Mouse (Mus musculus): ENCODE results near the gene Itpkc.
A peak's percentile ranks its signal among the peaks of the same experiment; 100 is the strongest.

Gene Itpkc

DNA sequence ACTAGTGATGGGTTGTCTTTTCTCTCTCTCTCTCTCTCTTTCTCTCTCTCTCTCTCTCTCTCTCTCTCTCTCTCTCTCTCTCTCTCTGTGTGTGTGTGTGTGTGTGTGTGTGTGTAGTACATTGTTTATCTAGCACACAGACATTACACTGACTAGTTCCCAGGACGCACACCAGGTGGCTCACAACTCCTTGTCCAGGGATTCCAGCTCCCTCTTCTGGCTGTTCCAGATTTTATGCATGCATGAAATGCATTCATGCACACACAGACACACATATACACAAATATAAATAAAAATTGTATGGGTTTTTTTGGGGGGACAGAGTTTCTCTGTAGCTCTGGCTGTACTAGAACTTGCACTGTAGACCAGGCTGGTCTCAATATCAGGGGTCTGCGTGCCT is 9.1 kb upstream of the Itpkc start:
- DNase-seq (ENCODE audit: low spot score), result no peak

DNA sequence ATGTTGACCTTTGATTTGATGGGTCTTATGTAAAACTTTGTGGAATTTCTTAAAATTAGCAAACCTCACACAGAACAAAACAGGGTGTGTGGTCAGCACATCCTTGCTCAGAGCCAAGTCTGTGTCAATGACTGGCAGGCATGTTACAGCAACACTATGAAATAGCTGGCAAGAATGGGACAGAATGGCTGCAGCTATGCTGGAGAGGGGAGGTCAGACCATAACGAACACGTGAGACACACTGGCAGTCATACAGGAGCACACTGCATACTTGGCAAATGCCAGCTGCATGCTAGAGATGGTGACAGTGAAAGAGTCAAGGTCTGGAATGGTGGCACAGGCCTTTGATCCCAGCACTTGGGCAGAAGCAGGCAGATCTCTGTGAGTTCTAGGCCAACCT is 7.3 kb upstream of the Itpkc start:
- no peak for DNase-seq (ENCODE audit: low spot score)

DNA sequence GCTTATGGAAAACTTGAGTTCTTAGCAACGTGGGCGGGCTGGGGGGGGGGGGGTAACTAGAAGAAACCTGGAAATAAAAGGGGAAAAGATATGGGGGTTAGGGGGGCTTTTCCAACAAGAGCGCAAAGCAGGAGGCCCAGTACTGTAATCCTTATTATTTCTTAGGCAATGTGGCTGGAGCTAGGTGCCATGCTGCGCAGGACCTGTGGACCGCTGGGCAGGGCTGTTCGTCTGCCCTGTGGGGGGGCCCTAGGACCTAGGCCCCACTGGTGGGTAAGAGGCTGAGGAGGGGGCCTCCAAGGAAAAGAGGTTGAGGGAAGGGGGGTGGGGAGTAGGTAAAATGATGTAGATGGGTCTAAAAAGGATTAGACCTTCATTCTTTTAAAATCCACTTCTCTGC is 4.8 kb upstream of the Itpkc start:
- no peak for DNase-seq (ENCODE audit: low spot score)

DNA sequence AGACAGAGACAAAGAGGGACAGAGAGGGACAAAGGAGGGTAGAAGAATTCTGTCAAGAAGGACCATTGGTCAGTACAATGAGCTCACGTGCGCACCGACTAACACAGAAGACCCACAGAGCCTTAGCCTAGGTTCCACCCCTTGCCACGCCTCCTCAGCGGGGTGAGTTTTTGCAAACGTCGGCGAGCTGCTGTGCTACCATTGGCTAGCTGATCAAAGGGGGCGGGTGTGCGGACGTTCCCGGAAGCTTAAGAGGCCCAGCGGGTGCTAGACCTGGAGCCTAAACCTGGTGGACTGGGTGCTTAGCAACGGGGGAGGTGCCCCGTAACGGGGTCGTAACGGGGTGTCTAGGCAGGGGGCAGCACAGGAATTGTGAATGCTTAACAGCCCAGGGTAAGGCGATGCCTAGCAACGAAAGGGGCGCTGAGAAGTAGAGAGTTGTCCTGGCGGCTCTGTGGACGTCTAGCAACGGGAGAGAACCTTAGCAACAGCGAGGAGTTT is 4.4 kb upstream of the Itpkc start, which contains the start of gene Coq8b:
Coq8b (plus strand) TSS at position 243 of the 501 bp plus-strand sequence.
- peak; percentile 92 for DNase-seq (ENCODE audit: low spot score)

DNA sequence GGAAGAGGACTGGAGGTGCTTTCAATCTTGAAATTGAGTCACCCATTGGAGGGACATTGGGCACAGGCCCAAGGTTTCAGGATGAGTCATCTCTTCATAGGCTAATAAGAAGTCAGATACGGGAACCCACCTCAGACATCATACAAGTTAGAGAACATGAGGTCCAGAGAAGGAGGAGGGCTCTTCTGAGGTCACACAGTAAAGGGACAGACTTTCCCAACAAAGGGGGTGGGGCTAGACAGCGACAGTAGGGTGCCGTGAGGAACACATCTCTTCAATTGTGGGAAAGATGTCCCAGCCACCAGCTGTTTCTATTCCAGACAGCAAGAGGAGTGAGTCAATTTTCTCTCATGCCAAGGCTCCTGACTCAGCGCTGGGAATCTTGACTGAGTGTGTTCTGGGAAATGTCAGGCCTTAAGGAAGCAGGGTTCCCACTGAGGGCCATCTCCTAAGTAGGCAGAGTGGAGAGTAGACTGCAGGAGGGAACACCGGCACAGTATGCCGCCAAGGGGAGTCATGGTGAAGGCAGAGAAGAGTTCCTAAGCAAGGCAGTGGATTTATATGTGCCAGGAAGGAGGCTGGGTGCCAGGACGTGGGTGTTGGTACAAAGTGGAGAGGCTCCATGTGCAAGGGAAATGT is 3.4 kb upstream of the Itpkc start:
- no peak for DNase-seq (ENCODE audit: low spot score)

DNA sequence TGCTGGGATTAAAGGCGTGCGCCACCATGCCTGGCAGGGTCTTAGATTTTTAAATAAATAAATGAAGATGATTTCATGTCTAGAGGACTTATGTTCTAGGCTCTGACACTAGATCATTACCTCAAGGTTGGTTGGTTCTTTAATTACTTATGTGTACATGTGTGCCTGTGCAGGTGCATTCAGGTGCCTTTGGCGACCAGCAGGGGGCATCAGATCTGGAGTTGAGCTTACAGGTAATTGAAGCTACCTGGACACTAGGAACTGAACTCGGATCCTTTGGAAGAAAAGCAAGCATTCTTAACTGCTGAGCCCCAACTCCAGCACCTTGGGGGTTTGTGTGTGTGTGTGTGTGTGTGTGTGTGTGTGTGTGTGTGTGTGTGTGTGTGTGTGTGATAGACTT is 2.3 kb upstream of the Itpkc start:
- DNase-seq (ENCODE audit: low spot score), result no peak

DNA sequence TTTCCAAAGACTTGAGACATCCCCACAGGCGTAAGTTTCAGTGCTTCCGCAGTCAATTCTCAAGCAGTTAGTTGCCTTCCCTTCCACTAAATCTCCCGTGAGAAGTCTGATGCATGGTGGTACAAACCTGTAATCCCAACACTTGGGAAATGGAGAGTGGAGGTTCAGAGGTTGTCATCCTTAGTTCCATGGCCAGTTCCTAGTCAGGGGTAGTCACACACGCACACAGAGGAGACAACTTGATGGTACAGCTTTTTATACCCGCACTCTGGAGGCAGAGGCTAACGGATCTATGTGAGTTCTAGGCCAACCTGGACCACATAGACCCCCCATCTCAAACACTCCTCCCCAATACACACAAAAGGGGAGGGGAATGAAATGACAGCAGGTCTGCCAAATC is 404 bp upstream of the Itpkc start:
- no peak for DNase-seq (ENCODE audit: low spot score)

DNA sequence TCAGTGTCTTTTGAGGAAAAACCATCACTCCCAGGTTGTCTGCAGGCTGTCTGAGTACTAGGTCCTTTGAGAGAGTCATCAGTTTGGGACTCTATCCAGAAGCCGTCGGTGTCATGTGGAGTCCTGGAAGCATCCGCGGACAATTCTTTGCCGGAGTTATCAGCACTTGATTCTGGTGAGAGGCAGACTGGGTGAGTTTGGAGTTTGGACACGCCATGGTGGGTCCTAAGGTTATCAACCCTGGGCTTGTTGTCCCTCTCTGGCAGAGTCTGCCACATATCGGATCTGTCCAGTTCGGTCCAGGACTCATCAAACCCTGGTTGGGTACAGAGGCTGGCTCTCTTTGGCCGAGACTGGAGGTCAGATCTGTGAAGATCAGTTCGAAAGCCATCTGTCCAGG is 785 bp downstream of the Itpkc start:
- peak; percentile 15 for DNase-seq (ENCODE audit: low spot score)

DNA sequence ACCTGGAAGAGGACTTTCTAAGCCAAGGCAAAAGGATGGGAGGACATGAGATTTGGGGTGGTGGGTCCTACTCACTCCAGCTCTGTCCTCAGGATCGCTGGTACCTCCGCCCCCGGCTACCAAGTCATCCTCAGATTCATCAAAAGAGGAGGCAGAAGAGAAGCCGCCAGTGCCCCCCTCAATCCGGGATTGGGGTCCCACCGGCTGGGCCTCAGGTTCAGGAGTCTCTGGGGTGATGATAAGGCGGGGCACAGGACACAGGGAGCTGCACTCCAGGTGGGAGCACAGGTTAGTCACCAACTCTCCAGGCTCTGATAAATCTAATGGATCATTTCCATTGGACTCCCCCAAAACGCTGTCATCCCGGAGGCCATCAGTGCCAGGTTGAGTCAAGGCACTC is 1.2 kb downstream of the Itpkc start:
- no peak for DNase-seq (ENCODE audit: low spot score)

DNA sequence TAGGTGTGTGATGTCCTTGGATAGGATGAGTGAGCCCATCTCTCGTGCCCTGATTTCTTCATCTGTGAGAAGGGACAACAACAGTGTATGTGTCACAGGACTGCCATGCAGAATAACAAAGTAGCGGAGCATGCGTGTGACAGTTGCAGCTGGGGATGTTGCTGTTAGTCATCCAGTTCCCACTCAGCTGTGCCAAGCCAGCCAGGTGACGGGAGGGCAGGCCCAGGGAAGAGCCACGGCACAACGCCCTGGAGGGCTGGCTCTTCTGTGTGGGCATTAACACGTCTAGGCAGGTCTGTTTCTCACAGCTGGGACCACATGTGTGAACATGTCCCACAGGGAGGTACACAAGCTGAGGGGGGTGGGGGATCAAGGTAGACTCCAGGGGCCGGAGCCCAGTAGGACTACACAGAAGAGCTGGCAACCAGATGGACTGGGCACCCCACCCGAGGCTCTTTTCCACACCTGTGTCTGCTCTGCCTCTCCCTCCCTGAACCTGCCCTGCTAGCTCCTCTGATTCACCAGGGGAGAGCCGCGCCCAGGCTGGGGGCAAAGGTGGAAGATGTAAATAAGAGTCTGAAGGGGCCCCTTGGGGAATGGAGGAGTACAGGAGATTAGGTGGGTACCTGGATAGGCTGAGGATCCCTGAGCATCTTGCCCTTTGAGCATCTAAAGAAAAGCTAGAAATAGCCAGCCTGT is 3.4 kb downstream of the Itpkc start:
- no peak for DNase-seq (ENCODE audit: low spot score)

DNA sequence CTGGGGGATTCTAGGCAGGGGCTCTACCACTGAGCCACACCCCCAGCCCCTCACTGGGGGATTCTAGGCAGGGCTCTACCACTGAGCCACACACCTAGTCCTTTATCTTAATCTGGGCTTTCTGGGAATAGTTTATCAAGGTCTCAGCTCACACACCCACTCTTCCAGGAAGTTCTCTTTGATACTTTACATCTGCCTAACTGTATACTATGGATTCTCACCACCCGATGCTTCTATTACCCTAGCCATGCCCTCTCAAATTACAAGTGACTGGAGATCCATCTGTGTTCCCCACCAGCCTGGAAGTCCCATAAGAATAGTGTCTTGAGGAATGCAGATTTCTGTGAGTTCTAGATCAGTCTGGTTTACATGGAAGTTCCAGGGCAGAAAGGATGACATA is 5.9 kb downstream of the Itpkc start:
- DNase-seq (ENCODE audit: low spot score), result no peak

DNA sequence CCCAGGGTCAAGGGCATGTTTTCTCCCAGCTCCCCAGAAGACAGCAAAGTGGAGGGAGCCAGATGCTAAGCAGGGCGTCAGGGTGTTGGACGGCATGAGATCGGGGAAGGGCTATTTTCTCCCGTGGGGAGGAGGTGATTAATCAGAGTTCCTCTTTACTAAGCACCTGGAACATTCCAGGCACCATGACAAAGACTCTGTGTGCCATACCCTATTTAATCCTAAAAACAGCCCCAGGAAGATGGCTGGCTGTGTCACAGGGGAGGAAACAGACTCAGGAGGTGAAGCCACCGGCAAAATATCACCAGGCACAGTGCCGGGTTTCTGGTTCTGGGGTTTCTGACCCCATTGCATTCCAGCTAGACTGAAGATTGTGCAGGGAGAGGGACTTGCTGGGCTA is 6.5 kb downstream of the Itpkc start:
- DNase-seq (ENCODE audit: low spot score), result no peak

DNA sequence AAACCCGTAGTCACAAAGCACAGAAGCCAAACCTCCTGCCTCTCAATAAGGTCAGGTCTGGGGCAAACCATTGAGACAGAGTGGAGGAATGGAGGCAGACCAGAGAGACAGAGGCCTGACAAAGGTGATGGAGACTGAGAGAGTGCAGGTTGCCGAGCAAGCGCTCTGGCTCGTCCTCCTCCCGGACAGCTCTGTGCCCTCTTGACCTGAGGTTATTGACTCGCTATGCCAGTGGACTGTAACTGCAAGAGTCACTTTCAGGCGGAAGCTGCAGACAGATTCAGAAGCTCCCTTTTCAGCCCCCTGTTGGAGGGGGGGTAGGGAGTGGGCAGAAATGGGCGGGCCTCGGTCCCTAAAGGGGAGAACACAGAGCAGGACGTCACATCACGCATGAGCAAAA is 8.5 kb downstream of the Itpkc start:
- DNase-seq (ENCODE audit: low spot score), result no peak

DNA sequence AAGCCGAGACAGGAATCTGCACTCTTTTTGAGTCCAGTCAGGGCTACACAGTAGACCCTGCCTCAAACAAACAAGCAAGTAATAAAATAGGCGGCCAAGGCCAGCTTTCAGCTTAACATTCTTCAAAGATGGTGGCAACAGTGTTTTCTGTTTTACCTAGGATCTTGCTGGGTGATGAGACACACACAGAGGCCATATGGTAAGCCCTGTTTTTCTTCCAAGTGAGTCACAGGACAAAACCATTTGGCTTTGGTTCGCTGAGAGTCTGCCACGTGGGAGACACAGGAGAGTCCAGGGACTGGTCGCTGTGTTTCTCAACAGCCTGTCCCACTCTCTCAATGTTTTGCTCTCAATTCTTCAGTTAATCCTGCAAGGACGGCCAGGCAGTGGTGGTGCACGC is 9.9 kb downstream of the Itpkc start:
- no peak for DNase-seq (ENCODE audit: low spot score)

DNA sequence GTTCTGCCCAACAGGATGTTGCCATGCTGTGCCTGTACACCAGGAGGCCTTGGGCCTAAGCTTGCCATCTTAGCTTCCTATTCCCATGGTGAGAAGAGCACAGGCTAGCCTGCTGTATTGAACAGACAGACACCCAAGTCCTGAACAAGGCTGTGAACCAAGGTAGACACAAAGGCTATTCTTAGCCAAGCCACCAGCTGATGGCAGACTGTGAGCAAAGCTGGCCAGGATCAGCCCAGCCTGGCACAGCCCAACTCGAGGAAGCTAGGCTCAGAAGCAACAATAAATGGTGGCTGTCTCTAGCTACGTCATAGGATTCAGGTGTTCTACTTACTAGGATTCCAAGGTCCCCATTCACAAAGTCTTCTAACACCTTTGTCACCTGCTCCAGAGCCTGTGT is 15.8 kb downstream of the Itpkc start:
- no peak for DNase-seq (ENCODE audit: low spot score)

DNA sequence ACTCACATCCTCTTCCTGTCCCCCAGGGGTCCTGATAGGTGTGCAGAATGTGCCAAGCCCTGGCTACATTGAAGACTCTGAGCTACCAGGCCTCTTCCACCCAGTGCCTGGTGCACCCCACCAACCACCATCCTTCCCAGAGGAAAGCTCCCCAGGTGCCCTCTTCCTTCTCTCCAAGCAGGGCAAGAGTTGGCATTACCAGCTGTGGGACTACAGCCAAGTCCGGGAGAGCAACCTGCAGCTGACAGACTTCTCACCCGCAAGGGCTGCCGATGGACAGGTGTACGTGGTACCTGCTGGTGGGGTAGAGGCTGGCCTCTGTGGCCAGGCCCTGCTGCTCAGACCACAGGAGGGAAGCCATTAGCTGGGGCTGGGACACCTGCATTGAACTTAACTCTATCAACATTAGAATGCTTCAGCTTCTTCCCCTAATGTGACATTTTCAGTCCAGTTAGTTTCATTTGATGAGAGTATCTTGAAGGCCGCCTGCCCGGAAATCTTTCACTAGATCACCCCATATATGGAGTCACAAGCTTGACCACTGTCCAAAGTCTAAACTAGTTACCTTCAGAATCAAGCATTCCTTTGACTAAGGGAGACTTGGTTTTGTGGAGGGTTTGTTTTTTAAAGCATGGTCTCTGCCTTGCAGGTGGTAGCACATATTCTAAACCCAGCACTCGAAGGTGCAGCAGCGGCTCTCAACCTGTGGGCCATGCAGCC is 24.6 kb downstream of the Itpkc start:
- DNase-seq (ENCODE audit: low spot score), result no peak

DNA sequence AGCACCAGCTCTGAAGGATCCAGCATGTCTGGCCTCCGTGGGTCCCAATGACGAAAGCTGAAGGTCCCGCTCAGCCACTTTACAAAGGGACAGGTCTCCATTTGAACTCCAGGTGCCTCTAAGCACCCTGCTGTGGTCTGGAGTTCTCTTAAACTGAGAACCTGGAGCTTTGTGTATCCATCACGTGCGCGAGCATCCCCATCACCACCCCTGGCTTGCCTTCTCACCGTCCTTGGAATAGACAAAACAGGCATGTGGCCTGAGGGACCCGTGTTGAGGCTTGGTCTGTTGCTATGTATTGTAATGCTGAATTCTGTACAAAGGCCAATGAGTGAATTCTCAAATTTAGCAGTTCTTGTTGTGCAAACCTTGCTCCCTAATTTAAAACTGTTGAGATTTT is 29.7 kb downstream of the Itpkc start:
- no peak for DNase-seq (ENCODE audit: low spot score)

DNA sequence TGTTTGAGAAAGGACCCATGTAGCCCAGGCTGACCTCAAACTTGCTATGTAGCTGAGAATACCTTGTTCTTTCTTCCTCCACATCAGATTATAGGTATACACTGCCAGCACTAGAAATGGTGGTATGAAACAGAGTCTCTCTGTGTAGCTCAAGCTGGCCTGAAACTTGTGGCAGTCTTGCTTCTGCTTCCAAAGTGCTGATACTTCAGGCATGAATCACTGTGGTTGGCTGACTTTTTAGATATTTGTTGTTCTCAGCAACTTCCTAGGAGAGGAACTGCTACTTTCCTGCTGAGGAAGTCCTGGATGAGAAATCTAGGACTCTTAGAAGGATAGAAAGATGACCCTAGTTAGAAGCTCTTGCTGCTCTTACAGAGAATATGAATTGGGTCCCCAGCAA is 30.1 kb downstream of the Itpkc start:
- DNase-seq (ENCODE audit: low spot score), result no peak

DNA sequence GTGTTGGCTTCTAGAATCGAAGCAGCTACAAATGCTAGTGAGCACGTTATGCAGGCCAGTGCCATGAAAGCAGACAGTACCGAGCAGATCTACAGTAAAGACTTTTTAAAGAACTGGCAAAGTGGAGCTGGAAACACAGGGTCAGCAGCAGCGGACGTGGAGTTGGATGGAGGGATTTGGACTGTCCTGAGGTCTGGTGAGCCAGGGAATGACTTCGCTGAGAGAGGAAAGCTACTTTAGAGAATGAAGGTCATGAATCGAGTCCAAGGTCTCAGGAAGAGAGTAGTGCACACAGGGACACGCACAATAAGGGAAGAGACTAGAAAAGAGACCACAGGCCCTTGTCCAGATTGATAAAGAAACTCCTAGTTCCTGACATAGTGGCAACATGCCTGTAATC is 30.8 kb downstream of the Itpkc start:
- peak; percentile 38 for DNase-seq (ENCODE audit: low spot score)

DNA sequence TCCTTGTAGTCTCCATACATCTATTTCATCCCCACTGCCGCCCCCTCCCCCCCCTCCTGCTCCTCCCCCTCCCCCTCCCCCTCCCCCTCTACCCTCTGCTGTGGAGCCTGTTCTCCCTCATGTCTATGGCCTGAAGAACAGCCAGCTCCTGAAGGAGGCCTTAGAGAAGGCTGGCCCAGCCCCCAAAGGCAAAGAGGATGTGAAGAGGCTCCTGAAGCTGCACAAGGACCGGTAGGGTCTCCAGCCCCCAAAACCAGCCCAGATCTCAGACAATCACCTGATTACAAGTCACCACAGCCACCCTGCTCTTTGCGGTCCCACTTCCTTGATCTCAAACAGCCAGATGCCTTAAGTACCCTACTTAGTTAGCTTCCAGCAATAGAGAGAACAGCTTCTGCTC is 31.3 kb downstream of the Itpkc start:
- no peak for DNase-seq (ENCODE audit: low spot score)

DNA sequence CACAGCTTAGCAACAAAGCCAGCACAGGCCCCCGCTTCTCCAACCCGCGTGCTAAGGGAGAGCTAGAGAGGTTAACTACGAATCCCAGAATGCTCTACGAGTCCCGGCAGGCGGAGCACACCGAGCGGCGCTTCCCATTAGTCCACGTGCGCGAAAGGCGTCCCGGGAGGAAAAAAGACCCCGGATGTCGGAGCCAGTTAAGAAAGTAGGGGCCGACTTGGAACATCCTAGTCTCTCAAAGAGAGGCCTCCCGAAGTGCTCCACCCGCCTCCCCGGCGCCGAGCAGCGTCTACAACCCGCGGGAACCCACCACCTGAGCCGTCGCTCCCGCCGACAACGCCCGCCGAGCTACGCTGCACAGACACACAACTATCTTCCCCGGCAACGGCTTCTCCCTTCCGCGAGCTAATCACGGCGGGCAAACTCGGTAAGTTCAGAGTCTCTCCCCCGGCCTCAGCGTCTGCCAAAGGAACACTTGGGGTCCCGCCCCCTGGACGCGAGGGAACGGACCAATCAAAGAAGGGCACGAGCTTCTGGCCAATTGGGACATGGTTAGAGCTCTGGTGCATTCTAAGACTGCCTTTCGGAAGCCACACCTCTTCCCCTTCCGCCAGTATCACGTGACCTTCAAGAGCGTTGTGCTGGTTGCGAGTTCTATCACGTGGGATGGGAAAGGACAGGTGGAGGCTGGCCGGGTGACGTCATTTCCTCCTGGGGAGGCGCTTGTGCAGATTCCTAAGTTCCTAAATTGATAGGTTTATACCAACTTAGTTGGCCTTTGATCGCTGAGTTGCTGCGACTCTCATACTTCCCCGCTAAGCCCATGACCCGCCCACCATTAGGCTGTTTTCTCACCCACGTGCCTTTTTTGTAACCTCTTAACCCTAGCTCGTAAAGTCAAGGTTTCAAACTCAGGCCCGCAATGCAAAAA is 32.5 kb downstream of the Itpkc start, which contains the start of the genes BC024978 and Snrpa:
BC024978 (plus strand) TSS at position 101 of the 931 bp plus-strand sequence.
Snrpa (minus strand) TSS at position 591 of the 931 bp plus-strand sequence.
- DNase-seq (ENCODE audit: low spot score), result peak; percentile 98

DNA sequence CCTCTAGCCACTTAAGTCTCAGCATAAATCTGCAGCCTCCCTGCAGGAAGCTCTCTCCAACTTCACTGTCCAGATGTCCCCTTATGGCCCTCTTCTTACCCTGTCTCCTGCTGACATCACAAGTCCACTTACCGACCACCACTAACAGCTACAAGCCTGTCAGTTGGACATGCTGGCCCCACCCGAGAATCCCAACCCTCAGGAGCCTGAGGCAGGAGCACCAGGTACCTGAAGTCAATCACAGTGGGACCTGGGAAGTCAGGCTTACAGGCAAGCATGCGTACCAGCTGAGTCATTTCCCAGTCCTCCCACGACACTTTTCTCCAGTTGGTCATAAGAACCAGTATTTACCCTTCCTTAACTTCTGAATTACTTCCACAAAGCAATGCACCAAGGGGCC is 34.7 kb downstream of the Itpkc start:
- no peak for DNase-seq (ENCODE audit: low spot score)
